Mouse (Mus musculus) lung, embryonic 14.5 days (tissue): ENCODE measurements at regions not wholly inside any gene's neighbourhood (a gene's known extent, or its start where the extent isn't known, plus 50 kb on each side); places are given as distances from the start of the nearest gene placed in this dataset.

Experiments
- ATAC-seq: fragments of 200-750 bp; cut with Nextera tagmentation; 2 replicates; pipeline ENCODE4 v1.8.0; 2017; ENCODE audit warnings: mild to moderate bottlenecking, moderate TSS enrichment, moderate library complexity; ENCODE audit not compliant: insufficient read depth
- DNase-seq: peaks from one replicate; pipeline ENCODE4 v3.0.0-alpha.2; 2015
- H3K27ac ChIP-seq: fragments of 300-500 bp; sonication (generic); 2 replicates; pipeline ENCODE4 v1.5.1; 2014; ENCODE audit warnings: low read depth, mild to moderate bottlenecking, moderate library complexity
- H3K27me3 ChIP-seq: fragments of 300-500 bp; sonication (generic); 2 replicates; pipeline ENCODE4 v1.6.1; 2014; ENCODE audit warnings: low read length, control low read depth; ENCODE audit not compliant: insufficient read depth
- H3K36me3 ChIP-seq: fragments of 300-500 bp; sonication (generic); 2 replicates; pipeline ENCODE4 v1.6.1; 2014; ENCODE audit warnings: control low read depth; ENCODE audit not compliant: insufficient read depth
- H3K4me1 ChIP-seq: fragments of 300-500 bp; sonication (generic); 2 replicates; pipeline ENCODE4 v1.6.1; 2014; ENCODE audit warnings: antibody characterized with exemption, control low read depth; ENCODE audit not compliant: insufficient read depth
- H3K4me2 ChIP-seq: fragments of 300-500 bp; sonication (generic); 2 replicates; pipeline ENCODE4 v1.6.1; 2014; ENCODE audit warnings: mild to moderate bottlenecking
- H3K4me3 ChIP-seq: fragments of 300-500 bp; sonication (generic); 2 replicates; pipeline ENCODE4 v1.5.1; 2014; ENCODE audit warnings: low read depth, low read length
- H3K9ac ChIP-seq: fragments of 300-500 bp; sonication (generic); 2 replicates; pipeline ENCODE4 v1.6.1; 2014
- H3K9me3 ChIP-seq: fragments of 300-500 bp; sonication (generic); 2 replicates; pipeline ENCODE4 v1.6.1; 2016; ENCODE audit warnings: low read depth, low read length, control low read depth
- CTCF ChIP-seq: IDR thresholded peaks from 2 replicates; pipeline ENCODE4 v1.5.1; 2016; ENCODE audit warnings: antibody characterized with exemption, low read depth
- WGBS: fragments of 180-500 bp; shearing (Covaris S2); extraction: QIAGEN DNeasy Blood & Tissue Kit; methylation state at CpG from one replicate; pipeline ENCODE4 v1.1.7; 2014; 5-methylcytosine and 5-hydroxymethylcytosine counted together

DNA sequence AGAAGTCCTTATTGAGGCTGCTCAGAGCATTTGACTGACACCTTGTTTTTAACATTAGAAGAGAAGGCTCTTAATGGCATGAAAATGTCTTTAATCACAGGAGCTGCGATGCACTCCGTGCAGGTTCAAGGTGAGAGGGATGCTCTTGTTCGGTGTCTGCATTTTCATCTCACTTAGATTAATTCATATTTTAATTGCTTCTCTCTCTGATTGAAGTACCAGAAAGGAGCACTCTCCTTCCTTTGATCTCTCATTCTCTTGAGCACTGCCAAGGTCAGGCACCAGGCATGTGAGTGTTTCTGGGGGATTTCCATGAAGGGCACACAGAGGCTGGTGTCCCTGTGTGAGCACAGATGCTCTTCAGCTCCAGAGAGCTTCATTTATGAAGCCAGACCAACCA lies 752.0 kb upstream of the Castor2 start:
- WGBS = 81% methylated on average over 3 of the region's 3 CpGs
- no peak for ATAC-seq

DNA sequence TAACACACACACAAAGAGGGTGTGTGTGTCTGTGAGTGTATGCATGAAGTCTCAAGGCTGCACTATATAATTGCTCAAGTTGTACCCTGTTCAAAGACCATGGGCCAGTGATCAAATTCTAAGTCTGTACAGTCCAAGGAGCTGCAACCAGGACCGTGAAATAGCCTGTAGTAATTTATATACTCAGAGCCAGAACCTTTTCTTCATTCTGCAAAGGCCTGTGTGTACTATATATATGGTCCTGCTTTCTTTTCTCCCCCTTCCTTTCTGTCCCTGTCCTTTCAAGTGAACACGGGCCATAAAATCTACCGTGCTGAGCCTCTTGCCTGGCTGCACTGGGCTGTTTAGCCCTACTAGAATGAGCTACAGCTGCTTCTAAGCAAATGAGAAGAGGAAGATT lies 757.5 kb upstream of the Castor2 start:
- WGBS = 86% methylated on average over 3 of the region's 3 CpGs
- Histone ChIP-seq H3K4me3 (no peak overlapping the region), H3K4me1 (no peaks in the 10 kb centered on the region), H3K36me3 (no peaks in the 10 kb centered on the region), H3K9ac (no peak overlapping the region), H3K27me3 (no peaks in the 10 kb centered on the region), H3K9me3 (no peaks in the 10 kb centered on the region), H3K27ac (no peak overlapping the region), H3K4me2 (no peak overlapping the region)
- DNase-seq (no peak), ATAC-seq (no peak)
- TF ChIP-seq CTCF = no peak

More for the DNA sequence above, 752.0 kb upstream of the Castor2 start:
- Histone ChIP-seq H3K9me3 (no peaks in the 10 kb centered on the region), H3K4me3 (no peak overlapping the region), H3K4me1 (no peaks in the 10 kb centered on the region), H3K36me3 (no peaks in the 10 kb centered on the region), H3K27me3 (no peaks in the 10 kb centered on the region), H3K27ac (no peak overlapping the region), H3K9ac (no peak overlapping the region), H3K4me2 (no peak overlapping the region)
- TF ChIP-seq CTCF = no peak
- no peak for DNase-seq

DNA sequence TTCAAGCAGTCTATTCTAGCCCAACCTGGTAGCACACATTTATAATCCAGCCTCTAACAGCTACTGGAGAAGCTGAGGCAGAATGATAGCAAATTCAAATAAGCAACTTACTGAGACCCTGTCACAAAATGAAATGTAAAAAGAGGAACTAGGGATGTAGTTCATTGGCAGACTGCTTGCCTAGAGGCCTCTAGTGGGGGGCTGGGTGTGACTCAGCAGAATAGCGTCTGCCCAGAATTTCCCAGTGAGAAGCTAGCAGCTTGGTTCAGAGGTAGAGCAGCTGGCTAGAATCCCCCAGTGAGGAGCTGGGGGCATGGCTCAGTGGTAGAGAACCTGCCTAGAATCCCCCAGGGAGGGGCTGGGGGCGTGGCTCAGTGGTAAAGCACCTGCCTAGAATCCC lies 777.5 kb upstream of the Auts2 start:
- H3K4me3 ChIP-seq = no peak overlapping the region
- ATAC-seq (no peak), DNase-seq (peak; percentile 2)
- TF ChIP-seq CTCF = no peak
- no peak overlapping the region for H3K27ac ChIP-seq
- no peaks in the 10 kb centered on the region for H3K9me3 ChIP-seq
- no peak overlapping the region for H3K9ac ChIP-seq
- no peak overlapping the region for H3K4me2 ChIP-seq
- no peaks in the 10 kb centered on the region for H3K27me3 ChIP-seq
- H3K36me3 ChIP-seq = no peaks in the 10 kb centered on the region
- no peaks in the 10 kb centered on the region for H3K4me1 ChIP-seq
- WGBS = 67% methylated on average over 2 of the region's 2 CpGs

DNA sequence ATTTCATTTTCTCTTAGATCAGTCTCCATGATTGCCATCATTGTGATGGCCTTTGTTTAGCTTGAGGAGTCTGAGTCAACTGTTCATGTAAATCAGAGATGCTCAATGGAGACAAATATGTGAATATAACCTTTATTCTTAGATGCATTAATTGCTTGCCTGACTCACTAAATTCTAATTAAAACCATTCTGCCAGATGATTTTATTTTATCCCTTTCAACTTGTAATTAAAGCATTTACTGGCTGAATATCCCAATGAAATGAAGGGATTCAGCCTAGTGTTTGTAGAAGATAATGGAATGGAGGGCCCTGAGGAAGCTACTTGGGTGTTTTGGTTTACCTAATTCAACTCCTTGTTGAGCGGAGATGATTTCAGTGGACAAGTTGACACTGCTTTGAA lies 777.1 kb upstream of the Auts2 start:
- Histone ChIP-seq H3K9me3 (no peaks in the 10 kb centered on the region), H3K4me1 (no peaks in the 10 kb centered on the region), H3K27me3 (no peaks in the 10 kb centered on the region), H3K27ac (no peak overlapping the region), H3K4me3 (no peak overlapping the region), H3K36me3 (no peaks in the 10 kb centered on the region), H3K9ac (no peak overlapping the region), H3K4me2 (no peak overlapping the region)
- DNase-seq (no peak), ATAC-seq (no peak)
- 87% methylated on average over 1 of the region's 1 CpGs for WGBS
- no peak for TF ChIP-seq CTCF

DNA sequence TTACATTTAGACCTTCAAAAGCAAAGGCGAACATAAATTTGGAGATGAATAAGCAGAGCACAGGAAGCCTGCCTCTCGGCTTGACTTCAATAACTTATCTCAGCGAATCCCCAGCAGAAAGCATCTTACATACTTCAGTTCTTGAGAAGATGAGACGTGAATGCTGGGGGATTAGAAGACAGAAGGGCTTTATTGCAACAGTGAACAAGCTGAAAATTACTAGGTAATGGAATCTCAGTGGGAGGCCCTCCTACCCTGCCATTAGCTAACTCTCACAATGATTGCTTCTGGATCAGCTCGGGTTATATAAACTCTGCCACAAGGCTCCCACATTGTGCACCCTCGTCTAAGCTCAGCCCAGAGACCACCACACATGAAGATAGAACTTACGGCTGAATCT lies 770.9 kb upstream of the Auts2 start:
- Histone ChIP-seq H3K27ac (no peak overlapping the region), H3K36me3 (no peaks in the 10 kb centered on the region), H3K4me2 (no peak overlapping the region), H3K4me1 (no peaks in the 10 kb centered on the region), H3K27me3 (no peaks in the 10 kb centered on the region), H3K9me3 (no peaks in the 10 kb centered on the region), H3K4me3 (no peak overlapping the region), H3K9ac (no peak overlapping the region)
- WGBS = 68% methylated on average over 7 of the region's 7 CpGs
- no peak for TF ChIP-seq CTCF
- ATAC-seq (no peak), DNase-seq (no peak)

DNA sequence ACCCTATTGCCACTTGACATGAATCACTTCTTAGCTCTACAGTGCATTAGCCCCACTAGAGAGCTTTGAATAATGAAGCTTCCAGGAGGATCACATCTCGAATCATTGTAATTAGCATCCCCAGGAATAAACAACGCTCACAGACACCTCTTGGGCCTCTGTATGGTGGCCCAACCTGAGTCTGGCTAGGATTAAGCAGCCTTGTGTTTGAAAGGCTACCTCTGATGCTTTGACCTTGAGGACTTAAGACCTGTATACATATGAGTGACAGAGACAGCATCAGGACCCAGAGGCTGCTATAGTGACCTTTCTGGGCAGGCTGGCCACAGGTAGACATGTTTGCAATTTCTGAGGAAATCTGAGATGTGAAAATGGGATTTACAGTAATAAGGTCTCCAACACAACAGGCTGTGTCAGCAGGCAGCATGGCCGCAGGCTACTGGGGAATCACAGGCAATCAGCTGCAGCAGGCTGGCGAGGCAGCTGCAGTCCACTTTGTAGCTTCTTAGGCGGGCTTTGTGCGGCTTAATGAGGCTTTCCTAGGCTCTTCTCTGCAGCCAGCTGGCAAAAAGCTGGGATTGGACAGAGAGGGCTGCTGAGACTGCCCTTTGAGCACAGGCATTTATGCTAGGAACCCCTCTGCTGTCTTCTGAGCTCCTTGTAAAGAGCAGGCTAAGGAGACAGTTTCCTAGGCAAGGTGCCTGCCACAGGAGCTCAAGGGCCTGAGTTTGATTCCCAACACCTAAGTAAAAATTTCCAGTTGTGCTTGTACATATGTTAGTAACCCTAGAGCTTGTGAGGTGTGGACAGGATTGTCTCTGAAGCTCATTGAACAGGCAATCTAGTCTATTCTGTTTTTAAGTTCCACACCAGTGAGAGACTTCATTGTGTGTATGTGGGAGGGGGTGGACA lies 768.1 kb upstream of the Auts2 start:
- Histone ChIP-seq H3K9ac (no peak overlapping the region), H3K4me2 (no peak overlapping the region), H3K9me3 (no peaks in the 10 kb centered on the region), H3K4me1 (no peaks in the 10 kb centered on the region), H3K4me3 (no peak overlapping the region), H3K27ac (no peak overlapping the region), H3K27me3 (no peaks in the 10 kb centered on the region), H3K36me3 (no peaks in the 10 kb centered on the region)
- ATAC-seq (no peak), DNase-seq (no peak)
- no peak for TF ChIP-seq CTCF
- 49% methylated on average over 6 of the region's 6 CpGs for WGBS

DNA sequence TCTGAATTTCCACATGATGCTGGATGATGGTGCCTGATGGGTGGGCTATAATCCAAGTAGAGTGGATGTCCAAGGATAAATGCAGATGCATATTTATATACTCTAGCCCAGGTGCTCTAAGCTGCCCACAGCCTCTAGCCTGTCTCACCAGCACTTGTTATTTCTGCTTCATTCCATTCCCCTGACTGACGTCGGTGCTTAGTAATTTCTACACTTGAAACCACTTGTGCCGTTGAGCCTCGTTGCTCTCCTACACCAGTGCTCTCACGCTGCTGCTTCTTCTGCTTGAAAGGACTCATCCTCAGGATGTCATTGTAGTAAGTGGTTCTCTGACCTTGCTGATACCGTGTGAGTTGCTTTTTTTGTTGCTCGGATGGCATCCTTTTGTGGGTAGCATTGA lies 724.7 kb upstream of the Auts2 start:
- Histone ChIP-seq H3K4me3 (no peak overlapping the region), H3K9ac (no peak overlapping the region), H3K27me3 (no peaks in the 10 kb centered on the region), H3K4me1 (no peaks in the 10 kb centered on the region), H3K9me3 (no peaks in the 10 kb centered on the region), H3K27ac (no peak overlapping the region), H3K4me2 (no peak overlapping the region), H3K36me3 (no peaks in the 10 kb centered on the region)
- ATAC-seq = peak; percentile 41; the same call in 1 of the 2 replicates
- no peak for TF ChIP-seq CTCF
- 61% methylated on average over 7 of the region's 7 CpGs for WGBS
- peak; percentile 48 for DNase-seq
